Mouse (Mus musculus): ENCODE results near the gene Olfr449.

The Olfr449 gene

GRCm38 (mm10) chr6:42834084-42834483, at the start of gene Olfr449:
TSS of gene Olfr449 (plus strand) at chr6:42834384.
- DNase-seq (ENCODE audit: low read depth), result no peak

GRCm38 (mm10) chr6:42784793-42785192, 49.4 kb upstream of the Olfr449 start, which contains the start of gene Olfr452:
TSS of gene Olfr452 (plus strand) at chr6:42785093.
- no peak for DNase-seq (ENCODE audit: low read depth)

GRCm38 (mm10) chr6:42790247-42790948, 43.8 kb upstream of the Olfr449 start:
- DNase-seq (ENCODE audit: low read depth), result no peak

- DNase-seq (ENCODE audit: low read depth), result no peak
Measured at GRCm38 (mm10) chr6:42790949-42791556, 43.1 kb upstream of the Olfr449 start.

- DNase-seq (ENCODE audit: low read depth), result no peak
Measured at GRCm38 (mm10) chr6:42794982-42795381, 39.2 kb upstream of the Olfr449 start.

- DNase-seq (ENCODE audit: low read depth), result no peak
Measured at GRCm38 (mm10) chr6:42811639-42812038, 22.5 kb upstream of the Olfr449 start, which contains the start of gene Olfr450. TSS of gene Olfr450 (plus strand) at chr6:42811939.

GRCm38 (mm10) chr6:42860222-42860819, 26.1 kb downstream of the Olfr449 start:
- peak; percentile 56 for DNase-seq (ENCODE audit: low read depth)

- DNase-seq (ENCODE audit: low read depth), result no peak
Measured at GRCm38 (mm10) chr6:42869695-42870094, 35.5 kb downstream of the Olfr449 start.

- DNase-seq (ENCODE audit: low read depth), result no peak
Measured at GRCm38 (mm10) chr6:42876323-42876722, 42.1 kb downstream of the Olfr449 start.

Measured in induced T-regulatory cell, adult 2 months (primary cell).